Mouse (Mus musculus): ENCODE measurements around the gene Zdhhc22. TPM values are rescaled to one million over a fixed set of nuclear protein-coding genes. Genes with fewer than 3 reads are reported as not detected.

Gene Zdhhc22
- polyA plus RNA-seq, 1 experiment from 2014 or later: 0.43 TPM

DNA sequence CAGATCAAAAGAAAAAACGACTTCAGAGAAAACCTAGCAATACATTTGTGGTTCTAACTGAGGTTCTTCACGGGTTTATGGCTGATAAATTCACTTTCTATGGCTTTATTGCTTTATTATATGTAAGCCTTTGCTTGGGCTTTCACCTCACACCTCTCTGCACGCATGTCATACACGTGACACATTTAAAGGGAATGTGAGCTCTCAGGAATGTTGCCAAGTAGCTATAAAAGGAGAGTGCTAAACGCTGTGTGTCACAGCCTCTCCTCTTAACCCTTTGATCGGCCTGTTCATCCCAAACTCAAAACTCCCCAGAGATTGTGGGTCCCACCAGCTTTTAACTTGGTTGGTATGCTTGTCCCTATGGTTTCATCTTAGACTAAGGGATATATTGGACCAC lies 41.6 kb downstream of the Zdhhc22 start:
- peaks cover 5% of the 10 kb centered on the region; the same call in 1 of the 2 replicates for H3K36me3 ChIP-seq (ENCODE audit: control insufficient read depth, insufficient read depth, low read length)
- peak overlapping the region; percentile 94; the same call in 1 of the 2 replicates for H3K4me2 ChIP-seq (ENCODE audit: low read depth, low read length)
- H3K4me1 ChIP-seq (ENCODE audit: control insufficient read depth, insufficient read depth, low read length): peaks cover 22% of the 10 kb centered on the region
- H3K9me3 ChIP-seq (replicated peaks; ENCODE audit: control insufficient read depth, low read length): no peaks in the 10 kb centered on the region
- 33% methylated on average over 6 of the region's 6 CpGs for WGBS
- H3K27me3 ChIP-seq (ENCODE audit: control insufficient read depth, insufficient read depth, low read length): no peaks in the 10 kb centered on the region
- no peak for ATAC-seq (ENCODE audit: insufficient read depth, low FRiP score)
- H3K9ac ChIP-seq (ENCODE audit: low read length): no peak overlapping the region
- H3K4me3 ChIP-seq (replicated peaks; ENCODE audit: low read length): 0 out of 2 replicates have a peak overlapping the region, but pooled peaks have one; percentile 71
- 0 out of 2 replicates have a peak overlapping the region, but pooled peaks have one; percentile 68 for H3K27ac ChIP-seq (ENCODE audit: low read length)

GRCm38 (mm10) chr12:86947681-86948401 lies 42.4 kb downstream of the Zdhhc22 start:
- Histone ChIP-seq H3K4me3 (replicated peaks; ENCODE audit: low read length) (peak overlapping the region; percentile 71), H3K36me3 (ENCODE audit: control insufficient read depth, insufficient read depth, low read length) (peaks cover 1% of the 10 kb centered on the region; the same call in 1 of the 2 replicates), H3K9ac (ENCODE audit: low read length) (peak overlapping the region; percentile 83), H3K9me3 (replicated peaks; ENCODE audit: control insufficient read depth, low read length) (no peaks in the 10 kb centered on the region), H3K27me3 (ENCODE audit: control insufficient read depth, insufficient read depth, low read length) (no peaks in the 10 kb centered on the region), H3K4me2 (ENCODE audit: low read depth, low read length) (peak overlapping the region; percentile 94), H3K27ac (ENCODE audit: low read length) (peak overlapping the region; percentile 68), H3K4me1 (ENCODE audit: control insufficient read depth, insufficient read depth, low read length) (peaks cover 22% of the 10 kb centered on the region)
- 18% methylated on average over 26 of the region's 26 CpGs for WGBS
- peak; percentile 30; the same call in 1 of the 2 replicates for ATAC-seq (ENCODE audit: insufficient read depth, low FRiP score)

- H3K4me2 ChIP-seq (ENCODE audit: low read depth, low read length): peak within 1 kb of the TSS; percentile 94
- no peaks in the 10 kb centered on the region for H3K27me3 ChIP-seq (ENCODE audit: control insufficient read depth, insufficient read depth, low read length)
- ATAC-seq (ENCODE audit: insufficient read depth, low FRiP score): peak; percentile 99
- no peaks in the 10 kb centered on the region for H3K9me3 ChIP-seq (replicated peaks; ENCODE audit: control insufficient read depth, low read length)
- peaks cover 22% of the 10 kb centered on the region for H3K4me1 ChIP-seq (ENCODE audit: control insufficient read depth, insufficient read depth, low read length)
- H3K36me3 ChIP-seq (ENCODE audit: control insufficient read depth, insufficient read depth, low read length): no peaks in the 10 kb centered on the region
- peak within 1 kb of the TSS; percentile 71 for H3K4me3 ChIP-seq (replicated peaks; ENCODE audit: low read length)
- H3K27ac ChIP-seq (ENCODE audit: low read length): peak within 1 kb of the TSS; percentile 99
- under 1% methylated on average over 64 of the region's 64 CpGs for WGBS
- peak within 1 kb of the TSS; percentile 90 for H3K9ac ChIP-seq (ENCODE audit: low read length)
These were observed 43.2 kb downstream of the Zdhhc22 start, which contains the start of gene Cipc for GRCm38 (mm10) chr12:86946862-86947574. Cipc (plus strand) TSS chr12:86947043.

GRCm38 (mm10) chr12:86946301-86946781 lies 43.9 kb downstream of the Zdhhc22 start:
- peak overlapping the region; percentile 90 for H3K9ac ChIP-seq (ENCODE audit: low read length)
- no peak for ATAC-seq (ENCODE audit: insufficient read depth, low FRiP score)
- no peaks in the 10 kb centered on the region for H3K9me3 ChIP-seq (replicated peaks; ENCODE audit: control insufficient read depth, low read length)
- H3K36me3 ChIP-seq (ENCODE audit: control insufficient read depth, insufficient read depth, low read length): no peaks in the 10 kb centered on the region
- peak overlapping the region; percentile 99 for H3K27ac ChIP-seq (ENCODE audit: low read length)
- peaks cover 22% of the 10 kb centered on the region for H3K4me1 ChIP-seq (ENCODE audit: control insufficient read depth, insufficient read depth, low read length)
- H3K4me2 ChIP-seq (ENCODE audit: low read depth, low read length): peak overlapping the region; percentile 75
- under 1% methylated on average over 17 of the region's 17 CpGs for WGBS
- no peaks in the 10 kb centered on the region for H3K27me3 ChIP-seq (ENCODE audit: control insufficient read depth, insufficient read depth, low read length)
- H3K4me3 ChIP-seq (replicated peaks; ENCODE audit: low read length): peak overlapping the region; percentile 71

DNA sequence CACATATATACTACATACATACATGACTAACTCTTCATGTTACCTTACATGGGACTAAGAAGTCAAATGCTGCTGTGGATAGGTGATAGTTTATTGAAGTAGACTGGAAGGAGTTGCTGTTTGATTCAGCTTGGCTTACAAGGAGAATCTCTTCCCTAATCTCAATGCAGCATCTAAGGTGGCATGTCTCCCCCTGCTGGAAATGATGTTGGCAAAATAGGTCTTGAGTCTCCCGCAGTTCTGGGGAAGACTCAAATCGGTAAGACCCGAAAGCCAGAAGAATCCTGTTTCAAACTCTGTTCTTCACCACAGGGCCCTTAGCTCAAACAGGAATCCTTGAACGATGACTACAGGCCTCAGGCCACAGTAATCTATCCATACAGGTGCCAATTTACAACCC lies 45.1 kb downstream of the Zdhhc22 start:
- peaks cover 18% of the 10 kb centered on the region for H3K4me1 ChIP-seq (ENCODE audit: control insufficient read depth, insufficient read depth, low read length)
- H3K36me3 ChIP-seq (ENCODE audit: control insufficient read depth, insufficient read depth, low read length): no peaks in the 10 kb centered on the region
- no peak for ATAC-seq (ENCODE audit: insufficient read depth, low FRiP score)
- H3K27me3 ChIP-seq (ENCODE audit: control insufficient read depth, insufficient read depth, low read length): no peaks in the 10 kb centered on the region
- H3K4me2 ChIP-seq (ENCODE audit: low read depth, low read length): no peak overlapping the region
- H3K9ac ChIP-seq (ENCODE audit: low read length): no peak overlapping the region
- H3K27ac ChIP-seq (ENCODE audit: low read length): no peak overlapping the region
- H3K4me3 ChIP-seq (replicated peaks; ENCODE audit: low read length): no peak overlapping the region
- 8% methylated on average over 4 of the region's 4 CpGs for WGBS
- no peaks in the 10 kb centered on the region for H3K9me3 ChIP-seq (replicated peaks; ENCODE audit: control insufficient read depth, low read length)

DNA sequence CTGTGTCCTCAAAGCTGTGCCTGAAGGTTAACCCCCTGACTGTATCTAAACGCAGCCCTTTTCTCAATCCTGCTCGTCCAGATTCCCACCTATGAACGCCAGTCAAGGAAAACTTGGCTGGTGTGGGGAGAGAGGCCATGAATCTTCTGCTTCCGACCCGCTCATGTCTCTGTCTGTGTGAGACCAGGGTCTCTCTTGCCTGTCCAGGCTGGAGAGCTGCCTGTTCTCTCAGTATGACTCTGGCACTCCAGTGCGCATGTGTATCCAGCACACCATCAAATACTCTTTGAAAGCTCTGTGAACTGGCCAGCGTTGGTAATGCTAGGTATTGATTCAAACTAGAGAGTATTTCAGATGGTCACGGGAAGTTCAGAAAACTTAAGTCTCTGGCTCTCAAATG lies 46.8 kb downstream of the Zdhhc22 start:
- H3K9ac ChIP-seq (ENCODE audit: low read length): no peak overlapping the region

DNA sequence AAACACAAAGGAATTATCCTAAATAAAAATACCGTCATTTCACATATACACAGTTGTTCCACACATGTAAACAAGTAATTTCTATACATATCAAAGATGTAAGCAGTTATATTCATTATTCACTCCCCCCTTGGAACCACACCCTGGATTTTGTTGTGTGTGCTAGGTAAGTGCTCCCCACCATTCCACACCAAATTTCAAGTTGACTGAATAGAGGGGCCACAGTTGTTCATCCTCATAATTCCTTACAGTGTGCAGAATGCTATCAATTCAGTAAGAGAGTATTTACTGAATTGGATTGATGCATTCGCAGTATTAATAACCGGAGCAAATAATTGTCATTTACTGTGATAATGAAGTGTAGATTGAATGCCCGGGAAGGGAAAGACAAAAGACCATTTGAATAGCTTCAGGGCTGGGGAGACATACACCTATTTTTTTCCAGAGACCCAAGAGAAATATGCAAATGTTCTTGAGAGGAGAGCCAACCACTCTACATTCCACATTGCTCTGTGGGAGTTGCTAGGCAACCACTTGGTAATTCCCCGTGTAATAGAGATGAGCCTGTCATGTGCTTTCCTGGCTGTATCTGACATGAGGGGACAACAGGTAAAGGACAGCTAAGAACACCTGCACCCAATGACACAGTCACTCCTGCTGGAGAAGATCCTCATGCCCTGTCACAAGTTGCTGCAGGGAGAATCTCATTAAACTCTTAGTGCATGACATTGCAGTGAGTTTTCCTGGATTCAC lies 48.3 kb downstream of the Zdhhc22 start:
- no peak overlapping the region for H3K9ac ChIP-seq (ENCODE audit: low read length)
- H3K36me3 ChIP-seq (ENCODE audit: control insufficient read depth, insufficient read depth, low read length): no peaks in the 10 kb centered on the region
- no peak for ATAC-seq (ENCODE audit: insufficient read depth, low FRiP score)
- no peaks in the 10 kb centered on the region for H3K27me3 ChIP-seq (ENCODE audit: control insufficient read depth, insufficient read depth, low read length)
- H3K9me3 ChIP-seq (replicated peaks; ENCODE audit: control insufficient read depth, low read length): no peaks in the 10 kb centered on the region
- no peak overlapping the region for H3K4me3 ChIP-seq (replicated peaks; ENCODE audit: low read length)
- peaks cover 5% of the 10 kb centered on the region; the same call in 1 of the 2 replicates for H3K4me1 ChIP-seq (ENCODE audit: control insufficient read depth, insufficient read depth, low read length)
- H3K27ac ChIP-seq (ENCODE audit: low read length): no peak overlapping the region
- 59% methylated on average over 5 of the region's 5 CpGs for WGBS
- H3K4me2 ChIP-seq (ENCODE audit: low read depth, low read length): no peak overlapping the region

More for the DNA sequence above, 46.8 kb downstream of the Zdhhc22 start:
- 88% methylated on average over 8 of the region's 8 CpGs for WGBS
- Histone ChIP-seq H3K4me2 (ENCODE audit: low read depth, low read length) (no peak overlapping the region), H3K36me3 (ENCODE audit: control insufficient read depth, insufficient read depth, low read length) (no peaks in the 10 kb centered on the region), H3K27me3 (ENCODE audit: control insufficient read depth, insufficient read depth, low read length) (no peaks in the 10 kb centered on the region), H3K4me1 (ENCODE audit: control insufficient read depth, insufficient read depth, low read length) (peaks cover 12% of the 10 kb centered on the region), H3K4me3 (replicated peaks; ENCODE audit: low read length) (no peak overlapping the region), H3K27ac (ENCODE audit: low read length) (no peak overlapping the region), H3K9me3 (replicated peaks; ENCODE audit: control insufficient read depth, low read length) (no peaks in the 10 kb centered on the region)
- ATAC-seq (ENCODE audit: insufficient read depth, low FRiP score): no peak

DNA sequence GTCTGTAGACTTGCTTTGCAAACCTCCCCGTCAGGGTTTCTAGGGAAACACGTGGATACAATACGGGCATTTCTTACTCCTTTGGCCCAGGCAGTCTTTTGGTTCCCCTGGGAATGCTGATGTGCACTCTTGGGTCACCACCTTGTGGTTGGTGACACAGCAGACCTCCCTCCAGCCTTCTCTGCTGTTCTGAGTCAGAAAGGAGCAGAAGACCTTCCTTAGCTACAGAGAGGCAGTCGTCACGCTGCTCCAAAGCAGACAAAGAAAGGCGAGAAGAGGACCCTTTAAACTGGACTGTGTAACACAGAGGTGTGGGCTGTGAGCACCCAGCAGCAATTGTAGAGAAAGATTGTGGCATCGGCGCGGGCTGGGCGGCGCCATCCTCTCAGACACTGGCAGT lies 49.1 kb downstream of the Zdhhc22 start:
- H3K36me3 ChIP-seq (ENCODE audit: control insufficient read depth, insufficient read depth, low read length): no peaks in the 10 kb centered on the region
- no peak overlapping the region for H3K27ac ChIP-seq (ENCODE audit: low read length)
- H3K9me3 ChIP-seq (replicated peaks; ENCODE audit: control insufficient read depth, low read length): no peaks in the 10 kb centered on the region
- 47% methylated on average over 11 of the region's 11 CpGs for WGBS
- no peak for ATAC-seq (ENCODE audit: insufficient read depth, low FRiP score)
- H3K4me2 ChIP-seq (ENCODE audit: low read depth, low read length): no peak overlapping the region
- no peak overlapping the region for H3K4me3 ChIP-seq (replicated peaks; ENCODE audit: low read length)
- H3K9ac ChIP-seq (ENCODE audit: low read length): no peak overlapping the region
- no peaks in the 10 kb centered on the region for H3K27me3 ChIP-seq (ENCODE audit: control insufficient read depth, insufficient read depth, low read length)
- H3K4me1 ChIP-seq (ENCODE audit: control insufficient read depth, insufficient read depth, low read length): peaks cover 4% of the 10 kb centered on the region; the same call in 1 of the 2 replicates
